Mouse (Mus musculus): Measurements from ENCODE around the gene Parl.

The Parl gene

DNA sequence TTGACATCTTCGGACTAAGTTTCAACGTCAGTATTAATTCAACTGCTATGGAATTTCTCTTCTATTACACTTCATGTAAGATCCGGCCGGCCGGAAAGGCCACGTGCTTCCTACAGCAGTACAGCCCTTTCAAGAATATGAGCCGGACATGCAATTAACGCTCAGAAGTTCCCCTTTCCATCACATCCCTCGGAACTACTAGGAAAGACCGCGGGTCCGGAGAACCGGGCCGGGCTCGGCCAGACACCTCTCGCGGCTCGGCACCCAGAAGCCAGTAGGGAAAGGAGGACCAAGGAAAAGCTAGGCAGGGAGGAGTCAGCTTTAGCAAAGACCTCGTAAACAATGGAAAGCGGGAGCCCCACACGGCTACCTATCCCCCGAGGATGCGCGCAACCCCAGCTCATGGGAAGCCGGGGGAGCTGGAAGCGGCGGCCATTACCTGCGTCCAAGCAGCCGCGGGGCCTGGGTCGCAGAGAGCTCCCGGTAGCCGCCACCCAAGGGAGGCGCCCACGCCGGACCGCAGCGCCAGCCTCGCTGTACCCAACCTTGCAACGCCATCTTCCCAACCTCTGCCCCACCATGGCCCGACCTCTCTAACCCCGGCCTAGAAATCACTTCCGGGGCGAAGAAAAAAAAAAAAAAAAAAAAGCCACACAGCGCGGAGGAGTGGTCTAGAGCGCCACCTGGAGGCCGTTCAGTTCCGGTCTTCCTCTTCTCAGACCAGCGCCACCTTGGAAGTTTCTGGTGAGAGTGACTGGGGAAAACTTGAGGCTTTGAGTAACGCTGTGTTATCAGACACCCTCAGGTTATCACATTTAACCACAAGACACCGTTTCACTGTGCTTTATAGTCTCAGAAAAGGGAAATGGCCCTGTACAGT is at the start of gene Parl:
TSS of gene Parl (minus strand) at position 618 of the 880 bp plus-strand sequence.
- DNase-seq (ENCODE audit: low spot score in 2 of 2) = peak; percentile 43 to 68

DNA sequence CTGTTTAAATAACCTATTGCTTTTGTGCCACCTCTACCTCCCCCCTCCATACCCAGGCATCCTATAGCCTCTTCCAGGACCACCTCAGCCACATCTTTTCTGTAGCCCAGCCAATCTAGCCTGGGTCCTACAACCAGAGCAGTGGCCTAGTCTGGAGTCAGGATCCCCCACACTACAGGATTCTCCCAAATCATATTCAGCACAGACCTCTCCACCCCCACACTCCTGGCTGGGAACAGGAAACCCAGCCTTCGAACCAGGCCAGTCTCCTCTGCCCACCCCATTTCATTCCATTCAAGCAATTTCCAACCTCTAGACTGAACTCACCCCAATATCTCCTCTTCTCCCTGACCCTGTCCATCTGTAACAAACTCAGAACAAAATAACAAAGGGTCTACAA is 43.3 kb upstream of the Parl start:
- DNase-seq (ENCODE audit: low spot score in 2 of 2) = no peak

DNA sequence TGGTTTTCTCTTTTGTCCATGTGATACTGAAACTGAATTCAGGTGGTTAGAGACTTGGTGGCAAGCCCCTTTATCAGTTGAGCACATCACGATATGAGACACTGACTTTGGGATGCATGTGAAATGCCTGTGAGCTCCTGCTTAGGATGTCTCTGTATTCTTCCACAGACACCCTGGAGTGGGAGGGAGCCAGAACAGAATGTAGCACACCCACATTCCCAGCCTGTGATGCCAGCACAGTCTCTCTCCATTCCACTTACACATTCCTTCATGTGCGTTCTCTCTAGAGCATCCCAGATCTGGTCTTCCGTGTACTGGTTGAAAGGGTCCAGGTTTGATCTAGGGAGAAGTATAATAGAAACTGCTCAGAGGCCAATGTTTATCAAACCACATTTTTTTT is 36.4 kb upstream of the Parl start:
- peak; percentile 17 to 37 for DNase-seq (ENCODE audit: low spot score in 2 of 2)

DNA sequence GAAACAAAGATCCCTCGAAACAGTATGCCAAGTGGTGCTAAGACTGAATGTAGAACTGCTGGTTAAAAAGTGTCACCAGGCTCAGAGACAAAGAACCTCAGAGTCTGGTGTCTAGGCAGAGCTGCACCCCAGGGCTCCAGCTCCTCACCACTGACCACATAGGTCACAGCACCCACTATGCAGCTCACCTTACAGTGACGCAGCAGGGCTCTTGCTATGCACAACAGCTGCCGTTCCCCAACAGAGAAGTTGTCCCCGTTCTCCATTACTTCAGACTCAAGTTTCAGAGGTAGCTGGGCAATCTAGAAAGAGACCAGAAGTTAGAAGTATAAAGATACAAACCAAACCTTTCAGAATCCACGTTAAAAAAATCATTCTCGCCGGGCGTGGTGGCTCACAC is 32.7 kb upstream of the Parl start:
- no peak for DNase-seq (ENCODE audit: low spot score in 2 of 2)

DNA sequence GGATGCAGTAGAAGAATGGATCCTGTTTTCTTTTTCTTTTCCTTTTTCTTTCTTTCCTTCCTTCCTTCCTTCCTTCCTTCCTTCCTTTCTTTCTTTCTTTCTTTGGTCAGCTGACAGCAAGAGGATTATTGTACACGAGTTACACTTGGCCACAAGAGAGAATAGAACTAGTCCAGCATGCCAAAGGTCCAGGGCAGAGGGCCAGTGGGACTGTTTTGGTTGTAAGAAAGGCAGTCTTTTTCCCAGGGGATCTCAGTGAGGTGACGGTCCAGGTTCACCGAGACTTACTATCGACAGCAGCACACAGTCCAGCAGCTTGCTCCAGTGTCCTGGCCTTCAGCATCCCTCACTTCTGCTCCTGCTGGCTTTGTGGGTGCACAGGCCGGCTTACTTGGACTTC is 26.1 kb upstream of the Parl start:
- no peak for DNase-seq (ENCODE audit: low spot score in 2 of 2)

DNA sequence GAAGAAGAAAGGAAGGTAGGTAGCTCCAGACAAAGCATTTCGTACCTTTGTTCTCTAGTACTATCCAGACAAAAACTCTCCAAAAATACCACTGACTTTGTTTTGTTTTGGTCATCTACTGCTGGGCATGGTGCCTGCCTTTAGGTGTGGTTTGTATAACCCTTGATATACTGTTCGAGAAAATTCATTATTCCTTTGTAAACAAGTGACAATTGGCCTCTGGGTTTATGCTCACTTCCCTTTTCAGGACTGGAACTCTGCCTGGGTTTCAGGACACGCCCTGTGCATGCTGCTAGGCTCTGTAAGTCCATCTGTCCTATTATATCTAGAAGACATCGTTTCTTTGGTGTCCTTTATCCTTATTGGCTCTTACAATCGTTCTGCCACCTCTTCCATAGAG is 23.1 kb upstream of the Parl start, which contains the start of gene Cyp2ab1:
TSS of gene Cyp2ab1 (minus strand) at position 119 of the 400 bp plus-strand sequence.
- no peak for DNase-seq (ENCODE audit: low spot score in 2 of 2)

DNA sequence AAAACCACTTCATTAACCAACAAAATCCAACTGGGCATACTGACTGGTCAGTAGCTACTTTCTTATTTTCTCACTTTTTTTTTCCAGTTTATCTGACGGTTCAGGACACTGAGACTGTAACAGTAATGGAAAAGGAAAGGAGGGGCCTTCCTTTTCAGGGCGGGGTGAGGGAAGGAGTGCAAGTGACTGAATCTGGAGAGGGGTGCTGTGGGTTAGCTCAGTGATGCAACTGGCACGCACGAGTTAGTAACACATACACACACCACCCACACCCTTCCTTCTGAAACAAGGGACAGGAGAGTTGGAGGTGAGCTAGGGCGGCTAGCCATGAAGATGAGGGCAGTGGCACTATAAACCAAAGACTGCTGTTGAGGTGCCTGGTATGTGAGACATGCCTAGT is 21.7 kb upstream of the Parl start:
- DNase-seq (ENCODE audit: low spot score in 2 of 2) = no peak

DNA sequence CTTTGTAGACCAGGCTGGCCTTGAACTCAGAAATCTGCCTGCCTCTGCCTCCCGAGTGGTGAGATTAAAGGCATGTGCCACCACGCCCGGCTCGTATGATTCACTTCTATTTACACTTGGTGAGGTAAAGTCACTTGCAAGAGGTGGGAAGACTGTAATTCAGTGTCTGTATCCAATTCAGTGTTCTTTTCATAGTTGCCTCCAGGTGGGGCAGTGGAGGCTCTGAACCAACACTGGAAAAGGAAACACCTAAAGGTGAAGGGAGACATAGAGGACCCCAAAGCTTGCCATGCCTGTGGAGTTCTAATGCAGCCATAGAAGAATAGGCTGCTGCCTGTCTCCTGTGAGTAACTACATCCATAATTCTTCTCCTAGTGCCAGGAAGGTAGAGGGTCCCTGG is 20.1 kb upstream of the Parl start:
- no peak for DNase-seq (ENCODE audit: low spot score in 2 of 2)

DNA sequence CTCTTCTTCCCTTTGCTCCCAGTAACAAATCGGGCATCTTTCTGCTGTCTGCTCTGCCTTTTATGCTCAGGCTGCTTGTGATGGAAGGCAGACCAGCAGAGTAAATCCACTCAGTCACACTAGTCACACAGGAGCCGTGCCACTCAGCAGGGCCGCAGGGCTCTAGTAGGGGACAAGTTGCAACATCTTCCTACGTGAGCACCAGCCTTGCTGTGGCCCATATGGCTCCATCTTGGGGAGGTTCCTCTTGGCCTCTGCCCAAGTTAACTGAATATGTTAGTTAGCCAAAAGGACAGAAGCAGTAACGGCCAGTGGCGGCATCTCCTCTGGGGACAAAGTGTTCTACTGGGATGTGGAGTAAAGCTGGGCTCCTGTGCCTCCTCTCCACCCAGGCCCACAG is 14.6 kb upstream of the Parl start:
- no peak for DNase-seq (ENCODE audit: low spot score in 2 of 2)

DNA sequence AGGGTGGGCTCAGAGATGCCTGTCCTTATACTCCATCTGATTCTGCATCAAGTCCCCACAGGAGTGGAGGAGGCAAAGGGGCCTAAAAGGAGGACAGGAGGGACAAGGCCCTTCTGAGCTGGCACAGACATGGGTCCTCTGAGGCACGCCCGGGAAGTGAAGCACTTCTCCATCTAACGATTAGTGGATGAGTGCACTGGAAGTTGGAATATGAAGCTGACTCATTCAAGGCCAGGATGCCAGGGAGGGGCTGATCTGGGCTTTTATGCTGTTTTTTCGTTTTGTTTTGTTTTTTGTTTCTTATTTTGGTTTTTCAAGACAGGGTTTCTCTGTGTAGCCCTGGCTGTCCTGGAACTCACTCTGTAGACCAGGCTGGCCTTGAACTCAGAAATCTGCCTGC is 13.1 kb upstream of the Parl start:
- no peak for DNase-seq (ENCODE audit: low spot score in 2 of 2)

DNA sequence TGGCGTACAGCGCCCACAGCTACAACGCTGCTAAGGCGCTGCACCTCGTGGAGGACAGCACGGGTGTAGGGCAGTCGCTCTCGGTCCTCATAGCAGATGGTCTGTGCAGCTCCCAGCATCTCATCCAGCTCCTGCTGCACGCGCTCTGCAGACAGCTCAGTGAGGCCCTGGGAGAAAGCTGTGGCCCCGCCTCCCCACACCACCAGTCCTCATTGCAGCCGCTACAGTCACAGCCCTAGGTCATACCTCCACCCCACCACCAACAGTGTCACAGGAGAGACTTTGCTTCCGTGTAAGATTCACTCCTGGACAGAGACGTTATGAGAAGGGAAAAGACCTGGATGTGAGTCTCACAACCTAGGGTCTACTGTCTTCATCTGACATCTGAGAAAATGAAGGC is 10.1 kb upstream of the Parl start:
- no peak for DNase-seq (ENCODE audit: low spot score in 2 of 2)

DNA sequence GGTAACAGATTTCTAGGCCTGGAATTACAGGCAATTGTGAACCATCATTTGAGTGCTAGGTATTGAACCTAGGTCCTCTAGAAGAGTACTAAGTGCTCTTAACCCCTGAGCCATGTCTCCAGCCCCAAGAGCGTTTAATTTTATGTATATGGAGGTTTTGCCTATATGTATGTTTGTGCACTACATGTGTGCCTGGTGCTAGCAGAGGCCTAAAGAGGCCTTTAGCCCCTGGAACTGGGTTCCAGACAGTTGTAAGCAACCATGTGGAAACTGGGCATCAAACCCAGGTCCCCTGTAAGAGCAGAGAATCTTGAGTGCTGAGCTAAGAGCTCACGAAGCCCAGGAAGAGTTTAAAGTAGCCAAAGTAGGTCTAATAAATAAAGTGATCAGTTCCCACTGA is 2.1 kb downstream of the Parl start:
- no peak for DNase-seq (ENCODE audit: low spot score in 2 of 2)

DNA sequence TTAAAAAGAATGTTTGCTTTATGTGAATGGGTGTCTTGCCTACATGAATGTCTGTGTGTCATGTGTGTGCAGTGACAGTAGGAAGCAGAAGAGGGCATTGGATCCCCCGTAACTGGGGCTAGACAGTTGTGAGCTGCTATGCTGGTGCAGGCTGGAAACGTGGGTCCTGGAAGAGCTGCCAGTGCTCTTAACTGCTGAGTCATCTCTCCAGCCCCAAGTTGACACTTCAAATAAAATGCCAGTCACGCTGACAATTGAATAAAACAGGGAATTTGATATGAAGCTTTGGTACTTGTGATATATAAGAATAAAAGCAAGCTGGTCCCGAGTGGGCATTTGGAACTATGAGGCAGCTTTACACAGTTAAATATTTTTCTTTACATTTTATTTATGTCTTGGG is 21.9 kb downstream of the Parl start:
- DNase-seq (ENCODE audit: low spot score in 2 of 2) = no peak

DNA sequence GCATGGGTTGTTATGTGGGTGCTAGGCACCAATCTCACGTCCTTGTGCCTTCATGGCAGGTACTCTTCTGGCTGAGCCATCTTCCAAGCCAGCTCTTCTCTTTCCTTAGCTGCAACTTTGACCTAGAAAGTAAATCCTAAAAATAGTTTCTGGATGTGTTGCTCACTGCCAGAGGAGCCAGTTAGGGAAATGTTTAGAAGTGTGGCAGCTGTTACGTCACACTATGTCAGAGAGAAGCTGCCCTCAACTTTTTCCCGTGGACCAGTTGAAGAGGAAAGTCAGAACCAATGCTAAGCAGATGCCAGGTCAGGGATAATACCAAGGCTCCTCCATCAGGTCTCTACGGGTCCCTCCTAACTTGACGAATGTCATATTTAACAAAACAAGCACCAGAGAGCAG is 22.8 kb downstream of the Parl start:
- no peak for DNase-seq (ENCODE audit: low spot score in 2 of 2)

DNA sequence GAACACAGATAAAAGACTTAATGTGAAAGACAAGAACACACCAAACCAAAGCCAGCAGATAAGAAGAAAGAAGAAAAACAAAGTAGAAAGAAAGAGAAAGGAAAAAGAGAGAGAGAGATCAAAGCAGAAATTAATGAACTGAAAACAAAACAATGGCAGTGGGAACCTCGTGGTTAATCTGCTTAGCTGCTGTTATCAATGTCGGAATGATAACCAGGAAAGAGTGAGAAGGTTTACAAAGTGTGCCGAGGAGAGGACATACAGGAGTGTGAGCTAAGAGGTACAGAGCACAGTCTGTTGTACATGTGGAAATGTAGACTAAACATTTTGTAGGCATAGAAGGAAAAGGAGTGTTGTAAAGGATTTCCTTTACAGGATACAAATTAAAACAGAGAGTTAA is 29.2 kb downstream of the Parl start:
- no peak for DNase-seq (ENCODE audit: low spot score in 2 of 2)

DNA sequence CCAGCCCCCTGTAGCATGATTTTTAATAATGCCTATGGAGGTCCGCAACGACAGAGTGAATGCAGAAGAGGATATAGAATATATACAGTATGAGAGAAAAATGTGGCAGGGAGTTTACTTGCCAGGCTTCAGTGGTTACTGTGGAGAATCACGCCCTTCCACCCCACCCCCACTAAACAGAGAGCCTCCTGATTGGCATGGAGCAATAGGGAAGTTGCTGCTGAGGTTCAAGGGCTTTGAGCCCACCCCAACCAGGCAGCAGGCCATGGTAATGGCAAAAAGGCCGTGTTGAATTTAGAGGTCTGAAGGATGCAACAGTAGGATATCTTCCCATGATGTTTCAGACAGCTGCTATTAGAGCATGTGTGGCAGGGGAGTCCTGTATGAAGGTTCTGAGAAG is 30.8 kb downstream of the Parl start:
- DNase-seq (ENCODE audit: low spot score in 2 of 2) = no peak

DNA sequence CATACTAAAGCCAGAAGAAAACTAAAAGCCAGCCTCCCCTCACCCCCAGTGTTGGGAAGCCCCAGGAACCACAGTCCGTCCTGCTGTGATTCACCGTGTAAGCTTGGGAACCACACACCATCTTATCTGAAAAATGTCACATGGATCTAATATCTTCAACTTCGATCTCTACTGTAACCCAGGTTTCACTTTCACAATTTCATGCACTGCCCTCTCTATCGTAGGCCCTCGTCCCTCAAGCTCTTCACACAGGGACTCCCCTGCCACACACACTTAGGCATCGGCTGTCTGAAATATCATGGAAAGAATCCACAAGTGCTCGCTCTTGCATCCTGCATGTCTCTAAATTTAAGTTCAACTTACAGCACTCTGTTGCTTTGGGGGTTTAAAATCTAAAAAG is 37.1 kb downstream of the Parl start:
- DNase-seq (ENCODE audit: low spot score in 2 of 2) = no peak

DNA sequence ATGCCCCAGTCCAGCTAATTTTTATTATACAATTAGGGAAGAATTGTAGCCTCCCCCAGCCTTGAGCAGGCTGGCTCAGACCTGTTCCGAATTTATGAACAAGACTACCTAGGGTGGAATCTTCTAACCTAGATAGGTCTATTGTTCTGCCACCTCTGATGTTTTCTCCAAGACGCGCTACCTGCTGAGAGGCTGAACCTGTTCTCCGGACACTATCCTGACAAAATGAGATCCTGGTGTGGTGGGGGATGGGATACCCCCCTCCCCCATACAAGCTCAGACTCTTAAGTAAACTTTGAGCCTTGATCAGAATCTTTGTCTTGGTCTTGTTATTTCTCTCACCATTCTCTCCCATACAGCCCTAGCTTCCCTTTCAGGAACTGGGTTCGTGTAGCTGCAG is 44.3 kb downstream of the Parl start:
- DNase-seq (ENCODE audit: low spot score in 2 of 2) = no peak

DNA sequence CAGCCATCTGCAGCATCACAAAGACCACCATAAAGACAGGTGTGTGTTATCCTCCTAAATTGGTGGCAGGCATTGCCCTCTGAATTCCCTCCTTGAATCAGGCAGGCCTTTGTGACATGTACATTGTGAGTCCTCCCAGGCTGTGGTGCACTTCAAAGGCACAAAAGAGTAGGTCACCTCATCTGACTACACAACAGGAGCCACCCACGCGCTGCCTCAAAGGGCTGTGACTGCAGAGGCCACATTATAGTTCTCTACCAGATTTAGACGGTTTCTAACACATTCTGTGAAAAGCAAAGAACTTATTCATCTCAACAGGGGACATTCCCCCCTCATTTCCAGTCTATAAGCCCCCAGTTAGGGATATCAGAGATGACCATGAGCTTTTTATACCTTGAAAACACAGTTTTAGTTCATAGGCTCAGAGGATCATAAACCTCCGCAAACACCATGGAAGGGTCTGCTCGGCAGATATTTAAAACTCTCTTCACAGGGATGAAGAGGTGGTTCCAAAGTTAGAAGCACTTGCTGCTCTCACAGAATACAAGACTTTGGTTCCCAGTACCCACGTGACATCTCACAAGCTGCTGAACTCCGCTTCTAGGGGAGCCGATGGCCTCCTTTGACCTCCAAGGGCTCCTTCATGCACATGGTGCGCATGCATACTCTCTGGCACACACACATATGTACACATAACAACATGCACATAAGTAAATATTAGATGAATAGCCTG is 53.6 kb downstream of the Parl start:
- DNase-seq (ENCODE audit: low spot score in 2 of 2) = no peak

DNA sequence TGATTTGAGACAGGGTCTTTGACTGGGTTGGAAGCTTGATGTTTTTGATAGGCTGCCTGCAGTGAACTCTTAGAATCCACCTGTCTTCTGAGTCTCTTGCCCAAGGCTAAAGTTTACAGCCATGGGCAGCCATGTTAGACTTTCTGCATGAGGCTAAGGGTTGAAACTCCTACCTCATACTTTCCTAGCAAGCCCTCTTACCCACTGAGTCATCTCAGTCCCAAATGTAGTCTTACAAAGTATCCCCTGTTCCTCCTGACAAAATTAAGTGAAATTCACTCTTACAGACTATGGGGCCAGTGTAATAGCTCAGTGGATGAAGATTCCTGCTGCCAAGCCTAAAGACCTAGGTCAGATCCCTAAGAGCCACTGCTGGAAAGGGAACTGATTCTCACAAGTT is 55.1 kb downstream of the Parl start:
- DNase-seq (ENCODE audit: low spot score in 2 of 2) = no peak

DNA sequence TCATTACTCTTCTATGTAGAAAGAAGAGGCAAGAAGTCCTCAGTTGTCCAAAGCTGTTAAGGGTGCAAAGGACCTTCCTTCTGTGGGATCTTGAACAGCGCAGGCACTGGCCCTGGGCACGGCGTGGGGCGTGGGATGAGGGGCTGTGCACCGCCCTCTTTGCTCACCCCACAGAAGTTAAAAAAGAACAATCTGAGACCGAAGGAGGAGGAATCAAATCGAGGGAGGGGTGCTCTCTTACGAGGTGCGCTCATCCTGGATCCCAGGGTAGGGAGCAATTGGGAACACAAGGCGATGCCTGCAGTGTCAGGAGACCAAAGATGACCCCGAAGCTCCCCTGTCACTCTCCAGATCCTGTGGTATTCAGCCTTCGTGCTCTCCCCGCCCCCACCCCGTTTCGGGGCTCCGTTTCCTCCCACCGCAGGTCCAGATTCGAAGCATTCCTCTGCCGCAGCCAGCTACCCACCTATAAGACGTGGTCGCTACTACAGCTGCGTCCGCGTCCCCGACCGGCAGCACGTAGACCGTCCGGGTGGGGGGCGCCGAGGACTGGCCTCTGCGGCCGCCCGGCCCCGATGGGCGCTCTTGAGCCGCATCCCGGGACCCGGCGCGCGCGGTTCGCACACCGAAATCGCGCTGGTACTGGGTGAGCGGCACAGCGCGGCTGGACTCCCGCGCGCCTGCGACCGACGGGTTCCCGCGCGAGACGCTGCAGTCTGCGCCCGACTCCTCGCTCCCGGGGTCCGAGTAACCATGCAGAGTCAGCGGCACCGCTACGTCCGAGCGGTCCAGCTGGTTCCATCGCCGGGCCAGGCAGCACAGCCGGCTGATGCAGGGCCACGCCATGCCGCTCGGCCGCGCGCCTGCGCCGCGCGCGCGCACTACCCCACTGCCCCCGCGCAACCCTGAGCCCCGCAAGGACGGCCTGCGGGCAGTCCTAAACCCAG is 61.4 kb downstream of the Parl start, which contains the start of gene Map6d1:
TSS of gene Map6d1 (minus strand) at position 891 of the 947 bp plus-strand sequence.
- peak in 1 of 2 experiments; percentile 46 for DNase-seq (ENCODE audit: low spot score in 2 of 2)

DNA sequence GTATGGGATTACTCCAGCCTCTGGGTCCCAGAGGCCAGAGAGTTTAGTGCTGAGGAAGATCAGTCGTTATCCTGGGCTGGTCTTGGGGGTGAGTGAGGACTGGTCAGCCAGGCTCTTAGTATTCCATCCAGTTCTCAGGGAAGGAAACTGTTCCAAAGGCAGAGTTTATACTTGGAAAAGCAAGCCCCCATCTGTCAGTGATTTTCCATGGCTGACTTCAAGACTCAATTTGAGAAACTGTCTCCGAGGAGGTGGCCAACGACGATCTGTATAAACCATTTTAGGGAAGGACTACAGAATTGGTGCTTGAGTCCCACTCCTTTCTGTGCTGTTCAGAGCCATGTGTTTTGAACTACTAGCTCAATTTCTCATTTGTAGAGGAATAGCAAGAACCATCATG is 63.5 kb downstream of the Parl start:
- no peak for DNase-seq (ENCODE audit: low spot score in 2 of 2)

Measured in frontal cortex, postnatal 14 days (tissue).